Mouse (Mus musculus) spleen, adult 2 months (tissue): Measurements from ENCODE around the gene Ephb1.

Experiments used
- CTCF ChIP-seq: fragments of 200-500 bp; IDR thresholded peaks from 2 replicates; pipeline ENCODE4 v1.5.1; 2011; ENCODE audit warnings: mild to moderate bottlenecking, inconsistent platforms; ENCODE audit not compliant: insufficient read depth, insufficient read length, insufficient replicate concordance; ENCODE audit errors: extremely low read depth
- POLR2A ChIP-seq: fragments of 200-500 bp; IDR thresholded peaks from 2 replicates; pipeline ENCODE4 v1.6.1; 2011; ENCODE audit warnings: low read depth, low read length, inconsistent platforms

DNA sequence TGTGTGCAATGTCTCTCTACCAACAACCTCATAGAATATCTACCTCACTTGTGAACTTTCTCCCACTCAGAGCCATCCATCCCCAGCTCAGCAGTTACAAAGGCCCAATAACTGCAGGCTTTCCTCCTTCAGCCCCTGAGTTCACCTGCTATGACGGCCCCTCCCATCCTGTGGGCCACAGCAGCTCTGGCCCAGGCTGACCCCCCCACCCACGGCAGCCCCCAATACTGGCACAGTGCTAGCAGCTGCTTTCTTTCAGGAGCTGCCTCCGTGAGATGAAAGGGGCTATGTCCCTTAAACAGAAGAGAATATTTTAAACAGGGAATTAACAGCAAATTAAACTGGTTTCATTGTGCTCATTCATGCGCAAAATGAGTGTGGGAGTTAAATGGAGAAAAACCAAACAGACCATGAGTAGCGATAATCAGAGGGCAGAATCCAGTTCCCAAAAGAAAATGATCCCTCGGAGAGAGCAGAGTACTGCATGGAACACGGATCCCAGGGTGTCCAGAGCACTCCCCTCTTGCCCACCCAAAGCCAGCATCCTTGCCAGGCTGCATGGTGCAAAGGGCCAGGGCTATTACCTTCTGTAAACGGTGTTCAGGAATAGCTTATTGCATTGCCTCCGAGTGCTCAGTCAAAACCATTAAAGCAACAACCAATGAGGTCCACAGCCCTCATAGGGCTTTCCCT, 105.2 kb downstream of the Ephb1 start:
- TF ChIP-seq CTCF, result no peak
- no peak for TF ChIP-seq POLR2A
